Mouse (Mus musculus): ENCODE results near the gene Acot3.
"Not testable (repeated sequence)": the region's sequence is repeated elsewhere in the genome, so short reads cannot be mapped to it uniquely, and the experiment has no call there.

The Acot3 gene

DNA sequence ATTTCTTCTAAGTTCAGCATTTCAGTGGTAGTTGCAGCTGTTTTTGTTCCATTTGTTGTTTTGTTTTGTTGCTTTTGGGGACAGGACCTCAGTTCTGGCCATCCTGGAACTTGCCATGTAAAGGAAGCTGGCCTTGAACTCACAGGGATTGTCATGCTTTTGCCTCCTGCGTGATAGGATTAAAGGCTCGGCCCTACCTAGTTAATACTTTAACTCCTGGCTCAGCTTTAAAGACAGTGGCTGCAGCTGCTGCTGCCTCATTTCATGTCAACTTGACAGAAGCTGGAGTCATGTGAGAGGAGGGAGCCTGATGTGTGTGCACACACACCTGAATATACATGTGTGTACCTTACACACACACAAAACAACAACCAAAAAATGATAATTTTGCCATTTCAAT, 7.9 kb upstream of the Acot3 start:
- no peak for DNase-seq

DNA sequence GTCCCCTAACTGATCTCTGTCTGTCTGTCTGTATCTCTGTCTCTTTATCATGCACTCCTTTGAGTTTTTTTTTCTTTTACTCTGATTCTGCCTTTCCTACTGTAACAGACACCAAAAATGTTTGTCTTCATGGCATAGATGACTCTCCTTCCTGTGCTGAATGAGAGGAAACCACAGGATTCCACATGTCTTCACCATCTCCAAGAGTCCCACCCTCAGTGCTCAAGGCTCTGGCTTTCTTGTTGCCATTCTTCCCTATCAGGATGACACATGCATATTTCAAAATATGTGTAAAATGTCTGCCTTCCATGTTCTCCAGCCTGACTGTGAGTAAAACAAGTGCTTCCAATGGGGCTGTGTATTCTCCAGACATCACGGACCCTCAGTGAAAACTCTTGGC, 5.0 kb upstream of the Acot3 start:
- DNase-seq = no peak

DNA sequence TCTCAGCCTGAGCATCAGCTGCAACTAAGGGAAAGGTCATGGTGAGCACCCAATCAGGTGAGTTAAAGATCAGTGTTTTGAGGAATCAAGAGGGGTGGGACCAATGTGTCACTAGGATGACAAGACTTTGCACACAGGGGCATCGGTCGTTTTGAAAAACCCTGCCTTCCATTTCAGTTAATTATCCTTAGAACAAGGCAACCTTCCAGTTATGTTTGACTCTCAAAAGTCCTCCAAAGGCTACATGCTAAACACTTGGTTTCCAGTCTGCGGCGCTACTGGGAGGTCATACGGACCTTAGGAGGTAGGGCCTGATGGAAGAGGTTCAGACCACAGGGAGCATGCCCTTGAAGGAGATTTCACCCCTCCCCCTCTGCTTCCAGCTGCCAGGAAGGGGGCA, 1.2 kb upstream of the Acot3 start:
- peak; percentile 53 for DNase-seq

DNA sequence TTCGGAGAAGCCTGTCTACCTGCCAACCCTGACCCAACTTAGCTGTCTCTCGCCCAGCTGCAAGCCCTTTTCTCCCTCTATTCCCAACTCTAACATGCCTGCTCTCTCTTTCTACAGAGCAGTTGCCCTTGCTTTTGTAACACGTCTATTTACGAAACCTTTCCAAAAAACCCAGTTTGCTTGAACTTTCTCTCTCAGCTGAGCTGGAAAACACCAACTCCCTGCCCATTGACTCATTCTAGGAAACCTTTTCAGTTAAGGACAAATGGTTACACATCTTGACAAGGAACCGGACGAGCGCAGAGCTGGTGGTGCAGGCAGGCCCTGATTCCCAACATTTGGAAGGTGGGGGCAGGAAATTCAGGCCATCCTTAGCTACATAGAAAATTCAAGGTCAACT, 665 bp downstream of the Acot3 start:
- DNase-seq = no peak

DNA sequence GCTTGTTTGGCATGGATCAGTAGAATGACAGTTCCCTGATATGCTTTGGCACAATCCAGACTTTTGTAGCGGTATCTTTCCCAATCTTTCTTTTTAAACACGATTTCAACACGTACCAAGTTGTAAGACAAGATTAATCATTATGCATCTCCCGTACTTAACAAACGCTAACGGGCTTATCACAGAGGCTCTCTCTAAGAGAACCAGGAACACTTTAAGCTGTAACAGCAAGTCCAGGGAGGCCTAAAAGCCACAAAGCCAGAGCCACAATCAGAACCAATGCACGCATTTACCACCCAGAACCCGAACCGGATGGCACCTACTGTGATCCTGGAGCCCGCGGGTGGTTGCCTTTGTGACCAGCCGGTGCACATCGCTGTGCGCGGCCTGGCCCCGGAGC, 1.2 kb downstream of the Acot3 start:
- peak; percentile 53 for DNase-seq

DNA sequence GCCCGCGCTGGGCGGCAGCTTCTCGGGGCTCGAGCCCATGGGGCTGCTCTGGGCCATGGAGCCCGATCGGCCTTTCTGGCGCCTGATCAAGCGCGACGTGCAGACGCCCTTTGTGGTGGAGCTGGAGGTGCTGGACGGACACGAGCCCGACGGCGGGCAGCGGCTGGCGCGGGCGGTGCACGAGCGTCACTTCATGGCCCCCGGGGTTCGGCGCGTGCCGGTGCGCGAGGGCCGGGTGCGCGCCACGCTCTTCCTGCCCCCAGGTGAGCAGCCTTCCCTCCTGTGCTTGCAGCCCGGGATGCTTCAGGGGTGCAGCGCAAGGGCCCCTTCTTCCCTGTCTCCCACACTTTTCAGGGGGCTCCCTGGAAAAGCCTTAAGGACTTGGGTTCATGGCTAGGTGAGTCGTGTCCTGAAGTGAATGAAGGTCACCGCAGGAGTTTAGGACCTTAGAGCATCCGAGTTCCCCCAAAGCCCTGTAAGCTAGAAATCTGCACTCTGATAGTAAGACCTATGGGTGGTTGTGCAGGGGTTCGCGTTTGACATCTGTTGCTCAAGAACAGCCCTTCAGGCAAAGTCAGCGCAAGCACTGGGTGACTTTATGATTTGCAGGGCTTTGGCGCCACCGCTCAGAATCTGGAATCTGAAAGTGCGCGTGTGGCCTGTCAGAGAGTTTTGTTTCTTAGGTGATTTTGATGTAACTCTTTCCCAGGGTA, 1.9 kb downstream of the Acot3 start:
- DNase-seq = peak; percentile 61

DNA sequence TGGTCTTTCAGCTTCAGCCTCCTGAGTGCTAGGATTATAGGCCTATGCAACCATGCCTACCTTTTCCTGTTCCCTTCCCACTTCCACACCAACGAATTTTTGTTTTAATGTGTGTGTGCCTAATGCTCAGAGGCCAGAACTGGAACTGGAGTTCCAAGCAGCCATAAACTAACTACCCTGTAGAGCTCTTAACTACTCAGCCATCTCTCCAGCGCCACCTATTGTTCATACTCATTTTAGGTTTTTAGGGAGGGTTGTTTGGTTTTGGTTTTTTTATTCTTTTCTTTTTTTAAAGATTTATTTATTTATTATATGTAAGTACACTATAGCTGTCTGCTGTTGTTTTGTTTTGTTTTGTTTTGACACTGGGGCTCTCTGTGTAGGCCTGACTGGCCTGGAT, 9.0 kb downstream of the Acot3 start:
- no peak for DNase-seq

DNA sequence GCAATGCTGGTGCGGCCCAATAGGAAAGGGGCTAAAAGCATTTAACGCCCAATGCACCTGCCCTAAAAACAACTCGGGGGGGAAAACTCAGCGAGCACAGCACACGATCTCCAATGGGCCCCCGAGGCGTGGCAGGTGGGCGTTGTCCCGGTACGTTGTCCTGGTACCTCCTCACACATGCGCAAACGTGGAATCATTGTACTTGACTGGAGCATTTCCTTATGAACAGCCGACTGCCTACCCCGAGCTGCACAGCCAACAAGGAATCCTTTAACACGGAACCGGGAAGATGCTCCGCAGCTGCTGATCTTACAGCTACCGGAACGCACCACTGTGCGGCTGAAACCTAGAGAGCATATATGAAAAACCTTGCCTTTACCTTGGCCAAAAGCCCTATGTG, 10.4 kb downstream of the Acot3 start:
- no peak for DNase-seq

DNA sequence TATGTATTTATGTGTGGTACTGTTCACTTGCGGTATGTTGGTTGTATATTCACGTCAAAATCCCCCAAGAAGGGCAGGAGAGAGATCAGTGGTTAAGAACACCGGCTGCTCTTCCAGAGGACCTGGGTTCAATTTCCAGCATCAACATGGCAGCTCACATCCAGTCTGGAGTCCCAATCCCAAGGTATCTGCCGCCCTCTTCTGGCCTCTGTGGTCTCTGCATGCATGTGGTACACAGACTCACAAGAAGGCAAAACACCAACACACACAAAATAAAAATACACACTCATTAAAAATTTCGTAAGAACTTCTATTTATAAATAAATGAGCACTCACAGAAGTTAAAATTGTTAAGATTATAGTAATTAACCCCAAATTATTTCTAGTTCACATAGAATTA, 11.3 kb downstream of the Acot3 start:
- no peak for DNase-seq

DNA sequence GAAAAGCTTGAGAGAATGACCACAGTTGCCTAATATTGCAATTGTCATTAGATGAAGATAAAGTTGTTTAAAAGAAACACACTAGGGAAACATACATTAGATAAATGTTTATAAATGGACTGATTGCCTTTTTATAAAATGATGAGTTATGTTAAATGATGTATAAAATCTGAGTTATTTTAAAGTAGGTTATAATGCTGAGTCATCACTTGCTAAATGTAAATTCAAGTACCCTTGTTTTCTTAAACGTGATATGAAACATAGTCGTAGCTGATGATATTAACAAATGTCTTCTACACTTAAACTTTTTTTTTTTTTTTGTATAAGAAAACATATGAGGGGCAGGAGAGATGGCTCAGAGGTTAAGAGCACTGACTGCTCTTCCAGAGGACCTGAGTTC, 11.9 kb downstream of the Acot3 start:
- no peak for DNase-seq

DNA sequence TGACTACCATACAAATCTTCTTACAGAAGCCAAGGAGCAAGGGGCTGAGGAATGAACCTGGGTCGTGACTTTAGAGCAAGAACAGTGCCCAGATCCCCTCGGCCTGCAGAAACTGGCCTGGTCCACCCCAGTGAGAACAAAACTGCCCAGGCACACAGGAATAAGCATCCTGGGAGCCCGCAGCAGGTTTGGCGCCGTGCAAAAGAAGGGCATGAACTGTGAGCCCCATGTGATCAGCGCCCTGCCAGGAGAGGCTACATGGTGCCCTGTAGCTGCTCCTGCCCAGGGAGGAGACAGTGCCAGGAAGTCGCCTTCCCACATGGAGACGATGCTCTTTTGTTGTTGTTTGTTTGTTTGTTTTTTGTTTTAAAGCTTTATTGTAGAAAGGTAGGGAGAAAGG, 12.7 kb downstream of the Acot3 start:
- no peak for DNase-seq

DNA sequence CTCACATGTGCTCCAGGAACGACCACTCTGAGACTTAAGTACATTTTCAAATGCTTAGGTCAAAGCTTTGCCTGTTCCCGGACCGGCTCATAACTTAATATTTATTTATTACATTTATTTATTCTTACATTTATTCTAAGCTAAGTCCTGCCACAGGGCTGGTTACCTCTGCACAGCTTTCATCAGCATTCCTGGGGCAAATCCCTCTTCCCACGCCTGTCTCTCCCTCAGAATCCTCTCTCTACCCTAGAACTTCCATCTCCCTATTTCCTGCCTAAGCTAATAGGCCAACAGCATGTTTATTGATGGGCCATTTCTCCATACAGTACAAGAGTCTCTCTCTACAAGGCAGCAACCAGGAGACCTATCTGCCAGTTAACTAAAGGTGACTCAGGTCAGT, 15.8 kb downstream of the Acot3 start:
- DNase-seq = no peak

DNA sequence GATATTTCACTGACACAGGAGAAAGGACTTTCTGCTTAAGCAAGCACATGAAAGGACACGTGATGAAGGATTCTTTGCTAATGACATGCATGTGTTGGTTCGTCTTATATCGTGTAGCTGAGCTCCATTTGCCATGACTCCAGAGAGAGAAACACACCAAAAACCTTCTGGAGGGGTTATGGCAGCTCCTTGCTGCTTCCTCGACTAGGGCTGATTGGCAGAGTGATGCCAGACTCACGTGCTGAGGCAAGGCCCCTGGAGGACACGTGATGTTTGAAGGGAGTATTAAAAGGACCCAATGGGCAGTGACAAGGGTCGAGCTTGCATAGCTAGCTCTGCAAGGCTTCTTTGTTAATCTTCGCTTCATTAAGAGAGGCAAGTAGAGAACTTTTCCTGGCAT, 16.4 kb downstream of the Acot3 start:
- DNase-seq = no peak

DNA sequence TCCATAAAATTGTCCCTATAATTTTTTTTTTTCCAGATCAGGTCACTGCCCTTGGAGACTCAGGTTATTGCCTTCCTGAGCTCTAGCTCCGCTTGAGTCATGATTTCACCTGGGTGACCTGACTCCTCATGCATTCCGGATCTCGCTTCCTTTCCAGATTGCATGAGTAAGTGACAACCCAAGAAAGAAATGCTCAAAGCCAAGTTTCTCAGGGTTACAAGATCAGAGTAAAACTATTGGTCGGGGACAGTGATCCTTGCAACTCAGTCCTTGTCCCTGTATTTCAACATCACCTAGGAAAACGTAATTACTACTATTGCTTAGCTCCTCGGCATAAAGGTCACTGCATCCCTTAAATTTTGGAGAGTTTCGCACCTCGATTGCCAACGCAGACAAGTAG, 17.0 kb downstream of the Acot3 start, which contains the start of gene Acot5:
Gene Acot5 (plus strand): TSS at position 340 of the 400 bp plus-strand sequence.
- DNase-seq = no peak

DNA sequence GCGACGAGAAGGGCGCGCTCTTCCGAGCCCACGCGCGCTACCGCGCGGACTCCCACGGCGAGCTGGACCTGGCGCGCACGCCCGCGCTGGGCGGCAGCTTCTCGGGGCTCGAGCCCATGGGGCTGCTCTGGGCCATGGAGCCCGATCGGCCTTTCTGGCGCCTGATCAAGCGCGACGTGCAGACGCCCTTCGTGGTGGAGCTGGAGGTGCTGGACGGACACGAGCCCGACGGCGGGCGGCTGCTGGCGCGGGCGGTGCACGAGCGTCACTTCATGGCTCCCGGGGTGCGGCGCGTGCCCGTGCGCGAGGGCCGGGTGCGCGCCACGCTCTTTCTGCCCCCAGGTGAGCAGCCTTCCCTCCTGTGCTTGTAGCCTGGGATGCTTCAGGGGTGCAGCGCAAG, 17.6 kb downstream of the Acot3 start:
- DNase-seq = peak; percentile 55

DNA sequence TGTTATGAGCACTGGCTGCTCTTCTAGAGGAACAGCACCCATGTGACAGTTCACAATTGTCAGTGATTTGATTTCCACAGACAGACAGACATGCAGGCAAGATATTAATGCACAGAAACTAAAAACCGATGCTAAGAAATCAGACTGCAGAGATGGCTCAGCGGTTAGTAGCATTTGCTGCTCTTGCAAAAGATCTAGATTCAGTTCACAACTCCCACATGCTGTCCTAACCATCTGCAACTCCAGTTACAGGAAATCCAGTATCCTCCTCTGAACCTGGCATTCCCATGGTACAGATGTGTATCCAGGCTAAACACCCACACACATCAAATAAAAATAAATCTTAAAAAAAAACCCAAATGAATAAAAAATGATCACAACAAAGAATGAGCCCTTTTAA, 19.8 kb downstream of the Acot3 start:
- no peak for DNase-seq

DNA sequence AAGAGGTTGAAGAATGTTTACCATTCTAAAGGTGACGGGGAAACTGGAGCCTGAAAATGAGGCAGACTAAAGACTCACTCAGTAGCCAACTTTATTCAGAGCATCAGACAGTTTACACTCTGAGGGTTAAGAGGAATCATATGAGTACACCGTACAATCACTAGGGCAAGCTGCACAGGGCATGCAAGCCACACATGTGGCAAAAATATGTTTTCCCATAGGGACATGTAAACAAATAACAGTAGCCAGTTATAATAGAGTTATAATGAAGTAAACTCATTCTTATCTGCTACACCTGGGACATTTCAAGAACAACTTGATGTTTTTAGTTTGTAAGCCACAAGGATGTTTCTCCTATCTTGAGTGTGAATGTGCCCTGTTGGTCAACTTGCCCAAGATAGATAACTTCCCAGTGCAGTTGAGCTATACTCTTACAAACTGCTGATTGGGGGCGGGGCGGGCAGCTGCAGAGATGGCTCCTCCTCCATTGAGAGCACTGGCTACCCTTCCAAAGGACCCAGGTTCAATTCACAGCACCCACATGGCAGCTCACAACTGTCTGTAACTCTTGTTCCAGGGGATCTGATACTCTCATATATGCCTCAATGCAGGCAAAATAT, 25.5 kb downstream of the Acot3 start:
- DNase-seq = no peak

DNA sequence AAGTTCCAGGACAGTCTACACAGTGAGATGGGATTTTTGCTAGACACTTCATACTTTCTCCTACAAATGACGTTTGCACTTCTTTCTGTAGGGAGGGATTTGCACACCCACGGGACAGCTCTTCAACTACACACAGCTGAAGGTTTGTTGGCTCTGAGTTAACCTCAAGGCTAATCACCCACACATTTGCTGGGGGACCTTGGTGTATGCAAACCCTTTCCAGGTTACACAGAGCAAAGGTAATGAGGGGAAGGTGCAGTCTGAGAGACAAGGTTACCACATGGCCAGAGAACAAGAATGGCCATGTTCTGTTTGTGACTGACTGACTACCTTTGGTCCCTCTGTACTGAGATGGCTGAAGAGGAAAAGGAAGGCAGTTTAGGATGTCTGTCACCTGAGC, 31.9 kb downstream of the Acot3 start:
- DNase-seq = no peak

DNA sequence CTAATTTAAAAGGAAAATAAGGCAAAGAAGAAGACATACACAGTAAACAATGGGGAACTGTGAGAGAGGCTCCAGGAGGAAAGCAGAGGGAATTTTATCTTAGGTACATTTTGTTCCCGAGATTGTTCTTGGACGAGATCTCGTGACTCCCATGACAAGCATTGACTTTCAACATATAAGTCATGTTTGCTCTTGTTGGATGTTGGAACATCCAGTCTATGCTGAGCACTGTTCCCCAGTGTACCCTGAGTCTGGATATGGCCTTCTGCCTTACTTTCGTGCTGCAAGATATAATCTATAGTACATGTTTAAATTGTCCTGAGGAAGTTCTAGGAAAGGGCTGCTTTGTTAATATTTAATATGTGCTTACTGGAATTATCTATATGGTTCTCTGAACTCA, 32.6 kb downstream of the Acot3 start:
- no peak for DNase-seq

DNA sequence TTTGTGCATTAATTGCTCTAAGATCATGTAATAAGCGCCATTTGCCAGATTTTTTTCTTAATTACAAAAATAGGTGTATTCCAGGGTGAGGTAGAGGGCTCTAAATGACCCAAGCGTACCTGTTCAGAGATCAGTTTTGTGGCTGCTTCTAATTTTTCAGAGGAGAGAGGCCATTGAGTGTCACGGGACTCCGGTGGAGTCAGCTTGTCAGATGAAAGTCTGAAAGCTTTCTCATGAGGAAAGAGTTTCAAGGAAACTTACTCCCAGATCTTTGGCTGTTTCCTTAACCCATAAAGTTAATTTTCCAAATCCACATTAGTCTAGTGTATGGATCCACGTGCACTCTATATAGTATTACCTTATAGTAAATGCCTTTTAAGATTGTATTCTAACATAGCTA, 42.7 kb downstream of the Acot3 start:
- DNase-seq = not testable (repeated sequence)

DNA sequence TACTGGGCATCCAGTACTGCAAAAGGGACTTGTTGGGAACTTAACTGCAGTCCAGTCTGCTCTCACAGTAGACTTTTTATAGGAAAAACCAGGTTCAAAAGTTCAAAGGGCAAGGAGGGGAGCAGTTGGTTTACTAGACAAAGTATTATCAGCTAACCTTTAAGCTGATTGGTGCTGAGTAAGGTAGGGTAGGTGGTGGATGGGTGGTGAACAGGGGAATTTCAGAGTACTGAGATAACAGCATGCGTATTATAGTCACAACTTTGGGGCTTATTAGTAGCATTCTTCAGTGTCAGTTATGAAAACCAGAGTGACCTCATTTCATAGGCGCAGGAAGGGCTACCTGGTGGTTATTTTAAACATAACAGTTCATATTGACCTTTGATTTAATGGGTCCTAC, 47.7 kb downstream of the Acot3 start:
- DNase-seq = no peak

DNA sequence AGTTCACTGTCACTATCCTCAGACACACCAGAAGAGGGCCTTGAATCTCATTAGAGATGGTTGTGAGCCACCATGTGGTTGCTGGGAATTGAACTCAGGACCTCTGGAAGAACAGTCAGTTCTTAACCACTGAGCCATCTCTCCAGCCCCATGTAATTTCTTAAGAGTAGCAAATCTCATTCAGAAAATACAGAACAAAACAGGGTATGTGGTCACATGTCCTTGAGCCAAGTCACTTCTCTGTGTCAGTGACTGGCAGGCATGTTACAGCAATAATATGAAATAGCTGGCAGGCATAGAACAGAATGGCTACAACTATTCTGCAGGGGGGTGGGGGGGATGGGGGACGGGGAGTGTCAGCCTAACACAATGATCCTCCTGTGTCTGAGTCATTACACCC, 48.1 kb downstream of the Acot3 start:
- no peak for DNase-seq

DNA sequence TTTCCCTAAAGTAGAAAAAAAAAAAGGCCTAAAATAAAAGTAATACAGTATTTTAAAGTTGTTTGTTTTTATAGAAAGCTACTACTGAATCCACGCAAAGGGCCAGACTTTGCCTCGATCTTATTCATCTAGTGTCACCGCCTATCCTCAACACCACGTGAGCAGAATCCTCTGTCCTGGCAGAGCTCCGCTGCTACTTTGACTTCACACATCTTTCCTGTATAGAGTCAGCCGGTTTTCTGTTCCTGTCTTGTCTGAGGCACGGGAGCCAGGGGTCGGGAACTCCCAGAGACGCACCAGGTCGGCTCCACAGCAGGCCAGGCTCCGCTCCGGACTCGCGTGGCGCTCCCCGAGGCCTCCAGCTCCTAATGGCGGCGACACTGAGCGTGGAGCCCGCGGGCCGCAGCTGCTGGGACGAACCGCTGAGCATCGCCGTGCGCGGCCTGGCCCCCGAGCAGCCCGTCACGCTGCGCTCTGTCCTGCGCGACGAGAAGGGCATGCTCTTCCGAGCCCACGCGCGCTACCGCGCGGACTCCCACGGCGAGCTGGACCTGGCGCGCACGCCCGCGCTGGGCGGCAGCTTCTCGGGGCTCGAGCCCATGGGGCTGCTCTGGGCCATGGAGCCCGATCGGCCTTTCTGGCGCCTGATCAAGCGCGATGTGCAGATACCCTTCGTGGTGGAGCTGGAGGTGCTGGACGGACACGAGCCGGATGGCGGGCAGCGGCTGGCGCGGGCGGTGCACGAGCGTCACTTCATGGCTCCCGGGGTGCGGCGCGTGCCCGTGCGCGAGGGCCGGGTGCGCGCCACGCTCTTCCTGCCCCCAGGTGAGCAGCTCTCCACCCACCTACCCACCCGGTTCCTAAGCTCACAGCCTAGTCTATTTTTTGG, 48.9 kb downstream of the Acot3 start, which contains the start of gene Acot6:
Gene Acot6 (plus strand): TSS at position 51 of the 889 bp plus-strand sequence.
- DNase-seq = peak; percentile 63

DNA sequence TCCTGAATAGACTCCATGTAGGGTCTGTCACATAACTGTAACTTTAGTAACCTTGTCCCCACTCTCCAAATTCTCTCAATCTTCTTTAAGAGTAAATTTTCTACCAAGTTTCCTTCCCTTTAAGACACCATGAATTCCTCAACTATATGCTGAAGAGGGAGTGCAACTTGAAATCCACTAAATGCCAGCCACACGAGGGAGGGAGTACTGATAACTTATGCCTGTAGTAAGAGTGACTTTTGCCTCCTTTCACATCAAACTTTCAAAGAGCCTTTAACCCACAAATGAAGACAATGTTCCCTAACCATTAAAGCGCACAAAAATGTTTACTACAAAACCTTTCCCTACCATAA, 49.5 kb downstream of the Acot3 start:
- DNase-seq = no peak
